Mouse (Mus musculus) right cerebral cortex, postnatal 14 days (tissue): Measurements from ENCODE around the gene Mip.
"Not testable (repeated sequence)": the region's sequence is repeated elsewhere in the genome, so short reads cannot be mapped to it uniquely, and the experiment has no call there.

Experiments
- DNase-seq: peaks from one replicate; pipeline ENCODE4 v3.0.0; 2022

The Mip gene

GRCm38 (mm10) chr10:128225538-128225937 lies at the start of gene Mip:
Gene Mip, plus strand, starts transcription at chr10:128225838.
- no peak for DNase-seq

GRCm38 (mm10) chr10:128175996-128176755 lies 49.5 kb upstream of the Mip start:
- peak; percentile 22 for DNase-seq

- DNase-seq: no peak
Measured at GRCm38 (mm10) chr10:128177316-128177715, 48.3 kb upstream of the Mip start.

- no peak for DNase-seq
Measured at GRCm38 (mm10) chr10:128179989-128180388, 45.6 kb upstream of the Mip start, which contains the start of gene Rbms2. Gene Rbms2, minus strand, starts transcription at chr10:128180297.

GRCm38 (mm10) chr10:128184296-128184695 lies 41.3 kb upstream of the Mip start:
- no peak for DNase-seq

GRCm38 (mm10) chr10:128185277-128185940 lies 40.2 kb upstream of the Mip start:
- no peak for DNase-seq

GRCm38 (mm10) chr10:128185959-128186358 lies 39.7 kb upstream of the Mip start:
- peak; percentile 72 for DNase-seq

GRCm38 (mm10) chr10:128187181-128187605 lies 38.4 kb upstream of the Mip start:
- DNase-seq: no peak

GRCm38 (mm10) chr10:128188242-128188877 lies 37.3 kb upstream of the Mip start:
- DNase-seq: peak; percentile 85

- no peak for DNase-seq
Measured at GRCm38 (mm10) chr10:128191472-128191871, 34.2 kb upstream of the Mip start.

- DNase-seq: not testable (repeated sequence)
Measured at GRCm38 (mm10) chr10:128192030-128192766, 33.4 kb upstream of the Mip start.

DNA sequence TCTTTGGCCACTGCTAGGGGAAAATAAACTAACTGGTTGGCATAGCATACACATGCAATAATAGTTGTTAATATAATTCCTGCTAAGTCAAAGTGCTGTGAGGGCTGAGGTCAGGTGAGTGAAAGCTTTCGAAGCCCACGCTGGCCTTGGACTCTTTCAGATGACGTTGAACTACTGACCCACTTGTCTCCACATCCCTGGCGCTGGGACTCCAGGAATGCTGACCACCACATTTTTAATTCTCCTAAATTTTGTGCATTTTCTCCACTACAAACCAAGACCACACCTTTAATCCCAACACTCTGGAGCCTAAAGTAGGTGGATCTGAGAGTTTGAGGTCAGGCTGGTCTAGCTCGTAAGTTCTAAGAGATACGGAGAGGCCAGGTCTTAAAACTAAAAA lies 32.5 kb upstream of the Mip start:
- no peak for DNase-seq

DNA sequence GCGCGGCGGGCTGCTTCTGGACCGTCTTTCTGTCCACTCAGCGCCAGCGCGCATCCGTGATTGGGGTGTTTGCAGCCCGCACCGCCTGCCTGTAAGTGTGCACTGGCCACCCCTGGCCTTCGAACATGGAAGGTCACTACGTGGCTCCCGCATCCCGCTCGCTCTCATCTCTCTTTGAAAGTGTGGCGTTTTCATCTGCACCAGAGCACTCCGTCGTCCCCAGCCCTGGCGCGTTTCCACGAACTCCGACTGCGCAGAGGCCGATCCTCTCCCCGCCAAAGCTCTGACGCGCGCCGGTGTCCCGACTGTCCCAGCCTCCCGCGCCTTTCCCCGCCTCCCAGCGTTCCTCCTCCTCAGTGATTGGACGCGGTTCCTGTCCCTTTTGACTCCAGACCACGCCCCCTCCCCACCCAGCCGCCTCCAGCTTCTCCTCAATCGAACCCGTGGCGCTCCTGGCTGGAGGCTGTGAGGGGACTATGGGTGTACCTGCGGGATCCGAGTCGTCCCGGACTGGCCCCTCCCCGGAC lies 31.6 kb upstream of the Mip start, which contains the start of gene Gls2:
Gls2 (plus strand) TSS at position 434 of the 527 bp plus-strand sequence.
- DNase-seq: peak; percentile 99

- peak; percentile 58 for DNase-seq
Measured at GRCm38 (mm10) chr10:128194551-128195461, 30.8 kb upstream of the Mip start.

GRCm38 (mm10) chr10:128201856-128202255 lies 23.8 kb upstream of the Mip start:
- no peak for DNase-seq

GRCm38 (mm10) chr10:128204941-128205340 lies 20.7 kb upstream of the Mip start:
- no peak for DNase-seq

DNA sequence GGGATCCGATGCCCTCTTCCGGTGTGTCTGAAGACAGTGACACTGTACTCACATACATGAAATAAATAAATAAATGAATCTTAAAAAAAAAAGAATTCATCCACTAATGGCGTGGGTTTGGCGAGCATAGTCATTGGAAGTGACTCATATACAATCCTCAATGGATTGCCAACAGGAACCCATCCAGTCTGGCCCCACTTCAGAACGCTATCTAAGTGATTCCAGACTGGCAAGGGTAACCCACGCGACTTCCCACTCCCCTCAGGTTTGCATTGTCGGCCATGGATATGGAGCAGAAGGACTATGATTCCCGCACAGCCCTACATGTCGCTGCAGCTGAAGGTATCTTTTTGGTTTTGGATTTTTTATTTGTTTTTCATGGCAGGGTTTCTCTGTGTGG lies 17.3 kb upstream of the Mip start:
- no peak for DNase-seq

DNA sequence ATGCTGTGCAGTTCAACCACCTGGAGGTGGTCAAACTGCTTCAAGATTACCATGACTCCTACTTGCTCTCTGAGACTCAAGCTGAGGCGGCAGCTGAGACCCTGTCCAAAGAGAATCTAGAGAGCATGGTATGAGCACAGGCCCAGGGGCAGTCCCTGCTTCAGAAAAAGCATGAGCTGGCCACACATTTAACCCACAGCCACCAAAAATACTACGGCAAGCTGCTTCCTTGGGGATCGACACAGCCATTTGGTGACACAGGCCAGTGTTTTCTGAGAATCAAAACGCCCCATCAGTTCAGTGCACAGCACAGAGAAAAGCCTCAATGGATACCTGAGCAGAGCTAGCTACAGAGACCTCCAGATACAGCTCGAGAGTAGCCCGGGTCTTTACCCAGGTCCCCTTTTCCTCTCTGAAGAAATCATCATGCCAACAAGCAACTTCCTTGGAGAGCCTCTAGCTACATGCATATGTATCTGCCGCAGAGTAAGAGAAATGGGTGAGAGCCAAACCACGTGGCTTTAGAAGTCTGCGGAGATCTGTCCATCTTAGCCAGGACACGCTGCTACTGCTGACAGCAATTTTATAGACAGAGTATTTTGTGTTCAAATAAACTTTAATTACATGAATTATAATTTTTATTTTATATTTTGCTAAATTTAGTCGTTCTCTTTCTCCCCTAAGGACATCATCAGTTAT lies 16.2 kb upstream of the Mip start:
- no peak for DNase-seq

GRCm38 (mm10) chr10:128210131-128210530 lies 15.5 kb upstream of the Mip start:
- no peak for DNase-seq

GRCm38 (mm10) chr10:128210954-128211353 lies 14.7 kb upstream of the Mip start:
- no peak for DNase-seq
